Mouse (Mus musculus): ENCODE results near the gene Gabarap. TPM values are rescaled to one million over a fixed set of nuclear protein-coding genes. Genes with fewer than 3 reads are reported as not detected.
A peak's percentile ranks its signal among the peaks of the same experiment; 100 is the strongest.

Gabarap gene
- polyA plus RNA-seq, 1 experiment from 2014 or later, result 409 TPM

DNA sequence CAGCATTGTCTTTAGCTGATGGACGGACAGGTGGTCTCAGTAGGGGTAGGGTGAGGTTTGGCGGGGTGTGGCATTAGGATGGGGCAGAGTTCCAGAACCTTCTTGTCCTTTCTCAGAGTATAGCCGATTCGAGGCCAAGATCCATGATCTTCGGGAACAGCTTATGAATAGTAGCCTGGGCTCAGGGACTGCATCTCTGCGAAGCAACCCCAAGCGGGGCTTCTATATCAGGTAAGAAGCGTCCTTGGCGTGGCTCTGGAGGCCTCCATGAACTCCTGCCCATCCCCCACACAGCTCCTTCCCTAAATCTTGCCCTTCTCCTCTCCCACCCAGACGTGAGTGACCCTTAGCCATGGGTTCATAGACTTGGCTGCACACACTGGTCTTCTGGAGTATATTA lies 48.7 kb downstream of the Gabarap start:
- H3K36me3 ChIP-seq, result peaks cover 85% of the 10 kb centered on the region
- 92% methylated on average over 10 of the region's 10 CpGs for WGBS
- peaks cover 17% of the 10 kb centered on the region for H3K4me1 ChIP-seq
- H3K27ac ChIP-seq (replicated peaks), result no peak overlapping the region
- H3K27me3 ChIP-seq (ENCODE audit: low read depth, poor library complexity, severe bottlenecking), result no peaks in the 10 kb centered on the region
- DNase-seq (ENCODE audit: low spot score), result no peak
- H3K4me3 ChIP-seq, result no peak overlapping the region
- H3K9me3 ChIP-seq (replicated peaks), result no peaks in the 10 kb centered on the region

DNA sequence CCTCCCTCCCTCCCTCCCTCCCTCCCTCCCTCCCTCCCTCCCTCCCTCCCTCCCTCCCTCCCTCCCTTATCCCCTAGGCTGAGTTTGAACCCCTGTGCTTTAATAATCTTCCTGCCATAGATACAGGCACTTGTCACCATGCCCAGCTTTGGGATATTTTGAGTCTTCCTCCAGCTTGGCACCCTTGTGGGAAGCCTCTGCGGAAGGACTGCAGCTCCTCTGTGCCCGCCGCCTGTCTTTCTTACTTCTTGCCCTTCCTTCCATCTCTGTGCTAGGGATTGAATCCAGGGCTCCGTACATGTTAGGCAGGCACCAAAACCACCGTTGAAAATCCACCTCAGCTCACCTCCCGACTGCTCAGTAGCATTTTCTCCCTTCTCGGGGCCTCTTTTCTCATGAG lies 49.2 kb downstream of the Gabarap start:
- WGBS, result 91% methylated on average over 7 of the region's 7 CpGs
- peaks cover 86% of the 10 kb centered on the region for H3K36me3 ChIP-seq
- no peak overlapping the region for H3K4me3 ChIP-seq
- H3K27me3 ChIP-seq (ENCODE audit: low read depth, poor library complexity, severe bottlenecking), result no peaks in the 10 kb centered on the region
- H3K4me1 ChIP-seq, result peaks cover 20% of the 10 kb centered on the region
- no peak overlapping the region for H3K27ac ChIP-seq (replicated peaks)
- no peaks in the 10 kb centered on the region for H3K9me3 ChIP-seq (replicated peaks)
- DNase-seq (ENCODE audit: low spot score), result no peak

DNA sequence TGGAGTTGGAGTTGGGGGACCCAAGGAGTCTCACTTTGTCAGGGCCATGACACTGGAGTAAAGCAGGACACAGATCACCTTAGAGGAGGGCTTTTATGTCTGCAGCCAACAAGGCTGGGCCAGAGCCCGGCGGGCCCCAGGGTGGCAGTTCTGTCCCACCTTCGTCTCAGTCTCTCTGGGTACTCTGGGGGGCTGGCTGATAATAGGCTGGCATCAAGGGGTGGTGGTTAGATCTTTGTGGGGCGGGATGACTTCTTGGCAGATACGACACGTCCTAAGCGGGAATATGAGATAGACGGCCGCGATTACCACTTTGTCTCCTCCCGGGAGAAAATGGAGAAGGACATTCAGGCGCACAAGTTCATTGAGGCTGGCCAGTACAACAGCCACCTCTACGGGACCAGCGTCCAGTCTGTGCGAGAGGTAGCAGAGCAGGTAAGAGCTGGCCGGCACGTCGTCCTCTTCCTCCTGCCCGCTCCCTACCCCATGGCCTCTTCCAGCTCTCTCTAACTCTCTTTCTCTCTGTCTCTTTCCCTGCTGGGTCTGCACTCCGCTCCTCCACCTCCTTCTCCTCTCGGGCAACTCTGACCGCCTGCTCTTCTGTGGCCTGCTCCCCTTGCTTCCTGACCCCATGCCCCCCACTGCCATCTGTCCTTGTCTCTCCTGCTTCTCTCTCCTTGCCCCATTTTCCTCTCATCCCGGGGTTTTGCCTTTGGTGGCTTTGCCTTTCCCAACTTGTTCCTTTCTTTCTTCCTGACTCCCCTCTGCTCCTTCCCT lies 51.6 kb downstream of the Gabarap start:
- peaks cover 82% of the 10 kb centered on the region for H3K36me3 ChIP-seq
- no peaks in the 10 kb centered on the region for H3K27me3 ChIP-seq (ENCODE audit: low read depth, poor library complexity, severe bottlenecking)
- H3K27ac ChIP-seq (replicated peaks), result 0 out of 2 replicates have a peak overlapping the region, but pooled peaks have one; percentile 61
- WGBS, result 90% methylated on average over 23 of the region's 23 CpGs
- no peaks in the 10 kb centered on the region for H3K9me3 ChIP-seq (replicated peaks)
- DNase-seq (ENCODE audit: low spot score), result no peak
- H3K4me1 ChIP-seq, result peaks cover 28% of the 10 kb centered on the region
- no peak overlapping the region for H3K4me3 ChIP-seq

DNA sequence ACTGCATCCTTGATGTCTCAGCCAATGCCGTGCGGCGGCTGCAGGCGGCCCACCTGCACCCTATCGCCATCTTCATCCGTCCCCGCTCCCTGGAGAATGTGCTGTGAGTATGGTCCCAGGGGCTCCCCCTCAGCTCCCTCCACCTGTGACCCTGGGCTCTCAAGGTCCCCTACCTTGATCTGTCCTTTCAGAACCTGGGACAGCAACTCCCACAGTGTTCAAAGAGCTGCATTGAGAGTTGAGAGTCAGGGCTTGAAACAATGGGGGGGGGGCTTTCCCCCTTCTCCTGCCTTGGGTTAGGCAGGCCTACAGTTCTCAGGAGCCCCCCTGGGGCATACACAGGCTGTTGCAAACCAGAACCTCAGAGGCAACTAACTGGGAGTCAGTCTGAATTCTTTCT lies 52.7 kb downstream of the Gabarap start:
- H3K36me3 ChIP-seq, result peaks cover 70% of the 10 kb centered on the region
- DNase-seq (ENCODE audit: low spot score), result no peak
- H3K4me3 ChIP-seq, result no peak overlapping the region
- peaks cover 28% of the 10 kb centered on the region for H3K4me1 ChIP-seq
- 90% methylated on average over 7 of the region's 7 CpGs for WGBS
- no peaks in the 10 kb centered on the region for H3K9me3 ChIP-seq (replicated peaks)
- H3K27me3 ChIP-seq (ENCODE audit: low read depth, poor library complexity, severe bottlenecking), result no peaks in the 10 kb centered on the region
- peak overlapping the region; percentile 61 for H3K27ac ChIP-seq (replicated peaks)

MicroRNAs encoded within 50 kb of the gene (microRNA counts, 519-probe panel; counts per million panel counts)
- not detected for microRNA mmu-miR-324-3p
- 3,516 counts per million, percentile 14 among the panel's probes with 10 or more counts for microRNA mmu-miR-324-5p

Small RNA genes within 50 kb of the gene (microRNA-seq; reads per million reads assigned to microRNA genes)
- not detected for gene Gm44349
- gene Mir324, result 3,213 reads per million, percentile 87 among the genes with 10 or more reads in this experiment

Other genes starting within 250 kb of the Gabarap start
- 25.6 and 32.2 TPM in 2 replicates for gene Polr2a, start 232.5 kb upstream of the Gabarap start, polyA plus RNA-seq (2016; fragmentation: Nextera tagmentation; extraction: Ambion mirVana)
- gene Slc35g3, start 229.2 kb upstream of the Gabarap start, polyA plus RNA-seq (2016; fragmentation: Nextera tagmentation; extraction: Ambion mirVana), result 0.09 TPM in 1 of 2 replicates, not detected in the other
- gene Zbtb4, start 225.2 kb upstream of the Gabarap start, polyA plus RNA-seq (2016; fragmentation: Nextera tagmentation; extraction: Ambion mirVana), result 0.64 and 0.91 TPM in 2 replicates
- gene Chrnb1, start 195.2 kb upstream of the Gabarap start, polyA plus RNA-seq (2016; fragmentation: Nextera tagmentation; extraction: Ambion mirVana), result 1.1 TPM in 2 replicates
- gene Fgf11, start 189.3 kb upstream of the Gabarap start, polyA plus RNA-seq (2016; fragmentation: Nextera tagmentation; extraction: Ambion mirVana), result 1.0 and 1.4 TPM in 2 replicates
- 0.90 and 0.99 TPM in 2 replicates for gene Tmem102, start 185.5 kb upstream of the Gabarap start, polyA plus RNA-seq (2016; fragmentation: Nextera tagmentation; extraction: Ambion mirVana)
- gene Gm39566, start 175.8 kb upstream of the Gabarap start, polyA plus RNA-seq (2016; fragmentation: Nextera tagmentation; extraction: Ambion mirVana), result not detected in 2 replicates
- gene Spem2, start 172.7 kb upstream of the Gabarap start, polyA plus RNA-seq (2016; fragmentation: Nextera tagmentation; extraction: Ambion mirVana), result not detected in 2 replicates
- 0.12 and 0.19 TPM in 2 replicates for gene Spem1, start 169.0 kb upstream of the Gabarap start, polyA plus RNA-seq (2016; fragmentation: Nextera tagmentation; extraction: Ambion mirVana)
- 6.1 and 8.6 TPM in 2 replicates for gene Nlgn2, start 153.4 kb upstream of the Gabarap start, polyA plus RNA-seq (2016; fragmentation: Nextera tagmentation; extraction: Ambion mirVana)
- gene Tmem256, start 152.6 kb upstream of the Gabarap start, polyA plus RNA-seq (2016; fragmentation: Nextera tagmentation; extraction: Ambion mirVana), result 345 and 346 TPM in 2 replicates
- gene Plscr3, start 144.8 kb upstream of the Gabarap start, polyA plus RNA-seq (2016; fragmentation: Nextera tagmentation; extraction: Ambion mirVana), result 70.4 and 81.8 TPM in 2 replicates
- 0.41 and 0.44 TPM in 2 replicates for gene Tnk1, start 132.4 kb upstream of the Gabarap start, polyA plus RNA-seq (2016; fragmentation: Nextera tagmentation; extraction: Ambion mirVana)
- not detected in 2 replicates for gene Tmem95, start 113.1 kb upstream of the Gabarap start, polyA plus RNA-seq (2016; fragmentation: Nextera tagmentation; extraction: Ambion mirVana)
- gene Kctd11, start 109.7 kb upstream of the Gabarap start, polyA plus RNA-seq (2016; fragmentation: Nextera tagmentation; extraction: Ambion mirVana), result 6.4 and 7.0 TPM in 2 replicates
- 1.0 and 1.2 TPM in 2 replicates for gene Acap1, start 95.6 kb upstream of the Gabarap start, polyA plus RNA-seq (2016; fragmentation: Nextera tagmentation; extraction: Ambion mirVana)
- 14.8 and 20.5 TPM in 2 replicates for gene 2810408A11Rik, start 90.2 kb upstream of the Gabarap start, polyA plus RNA-seq (2016; fragmentation: Nextera tagmentation; extraction: Ambion mirVana)
- 12.8 and 14.3 TPM in 2 replicates for gene Neurl4, start 90.1 kb upstream of the Gabarap start, polyA plus RNA-seq (2016; fragmentation: Nextera tagmentation; extraction: Ambion mirVana)
- 98.4 and 111 TPM in 2 replicates for gene Gps2, start 77.3 kb upstream of the Gabarap start, polyA plus RNA-seq (2016; fragmentation: Nextera tagmentation; extraction: Ambion mirVana)
- 2,258 and 2,701 TPM in 2 replicates for gene Eif5a, start 69.2 kb upstream of the Gabarap start, polyA plus RNA-seq (2016; fragmentation: Nextera tagmentation; extraction: Ambion mirVana)
- gene Ybx2, start 55.3 kb upstream of the Gabarap start, polyA plus RNA-seq (2016; fragmentation: Nextera tagmentation; extraction: Ambion mirVana), result 2.4 and 2.8 TPM in 2 replicates
- 12.6 and 12.8 TPM in 2 replicates for gene Slc2a4, start 43.0 kb upstream of the Gabarap start, polyA plus RNA-seq (2016; fragmentation: Nextera tagmentation; extraction: Ambion mirVana)
- gene Cldn7, start 26.4 kb upstream of the Gabarap start, polyA plus RNA-seq (2016; fragmentation: Nextera tagmentation; extraction: Ambion mirVana), result 7.1 and 7.6 TPM in 2 replicates
- 20.5 and 26.3 TPM in 2 replicates for gene Ctdnep1, start 10.0 kb upstream of the Gabarap start, polyA plus RNA-seq (2016; fragmentation: Nextera tagmentation; extraction: Ambion mirVana)
- gene Elp5, start 8.6 kb upstream of the Gabarap start, polyA plus RNA-seq (2016; fragmentation: Nextera tagmentation; extraction: Ambion mirVana), result 151 and 155 TPM in 2 replicates
- 95.1 and 96.3 TPM in 2 replicates for gene Phf23, start 4.6 kb downstream of the Gabarap start, polyA plus RNA-seq (2016; fragmentation: Nextera tagmentation; extraction: Ambion mirVana)
- gene Dvl2, start 9.5 kb downstream of the Gabarap start, polyA plus RNA-seq (2016; fragmentation: Nextera tagmentation; extraction: Ambion mirVana), result 52.1 and 54.1 TPM in 2 replicates
- 42.2 and 48.6 TPM in 2 replicates for gene Acadvl, start 24.3 kb downstream of the Gabarap start, polyA plus RNA-seq (2016; fragmentation: Nextera tagmentation; extraction: Ambion mirVana)
- 16.6 and 23.8 TPM in 2 replicates for gene Dlg4, start 25.8 kb downstream of the Gabarap start, polyA plus RNA-seq (2016; fragmentation: Nextera tagmentation; extraction: Ambion mirVana)
- gene Asgr1, start 62.9 kb downstream of the Gabarap start, polyA plus RNA-seq (2016; fragmentation: Nextera tagmentation; extraction: Ambion mirVana), result 0.58 and 0.73 TPM in 2 replicates
- gene Asgr2, start 101.5 kb downstream of the Gabarap start, polyA plus RNA-seq (2016; fragmentation: Nextera tagmentation; extraction: Ambion mirVana), result not detected in 2 replicates
- gene Mgl2, start 139.2 kb downstream of the Gabarap start, polyA plus RNA-seq (2016; fragmentation: Nextera tagmentation; extraction: Ambion mirVana), result 0.12 TPM in 1 of 2 replicates, not detected in the other
- 0.35 and 0.61 TPM in 2 replicates for gene Clec10a, start 165.1 kb downstream of the Gabarap start, polyA plus RNA-seq (2016; fragmentation: Nextera tagmentation; extraction: Ambion mirVana)
- 1.2 and 1.3 TPM in 2 replicates for gene Slc16a11, start 221.6 kb downstream of the Gabarap start, polyA plus RNA-seq (2016; fragmentation: Nextera tagmentation; extraction: Ambion mirVana)
- 16.0 and 18.9 TPM in 2 replicates for gene Slc16a13, start 229.9 kb downstream of the Gabarap start, polyA plus RNA-seq (2016; fragmentation: Nextera tagmentation; extraction: Ambion mirVana)
- gene Bcl6b, start 238.7 kb downstream of the Gabarap start, polyA plus RNA-seq (2016; fragmentation: Nextera tagmentation; extraction: Ambion mirVana), result 4.8 and 5.0 TPM in 2 replicates
- gene 0610010K14Rik, start 246.8 kb downstream of the Gabarap start, polyA plus RNA-seq (2016; fragmentation: Nextera tagmentation; extraction: Ambion mirVana), result 241 and 244 TPM in 2 replicates
- gene Gm21988, start 248.7 kb downstream of the Gabarap start, polyA plus RNA-seq (2016; fragmentation: Nextera tagmentation; extraction: Ambion mirVana), result 9.6 and 10.7 TPM in 2 replicates
- gene Rnasek, start 248.7 kb downstream of the Gabarap start, polyA plus RNA-seq (2016; fragmentation: Nextera tagmentation; extraction: Ambion mirVana), result 104 and 128 TPM in 2 replicates